10 mouse cellular contexts compared by ENCODE assay signal in the genomic region with DNA sequence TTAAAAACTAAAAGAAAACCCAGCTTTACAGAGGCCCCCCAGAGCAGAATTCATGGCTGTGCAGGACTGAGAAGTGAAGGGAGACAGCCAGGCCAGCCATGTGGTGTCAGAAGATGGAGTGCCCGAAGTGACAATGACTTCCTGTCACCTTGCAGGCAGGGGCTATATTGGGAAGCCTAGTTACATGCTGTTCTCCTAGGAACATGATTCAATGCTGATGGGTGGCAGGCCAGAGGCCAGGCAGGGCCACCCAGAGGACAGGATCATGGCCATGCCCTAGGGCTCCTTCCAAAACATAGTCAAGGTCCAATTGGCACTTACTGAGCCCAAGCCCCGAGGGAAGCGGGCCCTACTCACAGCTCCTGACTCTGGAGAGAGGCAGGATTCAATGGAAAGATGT.
A peak's percentile ranks its signal among the peaks of the same experiment; 100 is the strongest.
DNase-seq lines count a peak whose midpoint lies in the region; TF ChIP-seq lines count a peak whose summit lies in the region.
"Had no signal": no experiment of that assay in that cellular context is flagged by ENCODE, and none has a peak within 500 bp of the region (broad histone marks: within the 10 kb centered on the region; RNA-seq: fewer than 3 reads in every experiment).

No protein-coding gene starts in this region.

- H3K36me3 ChIP-seq in kidney, adult 2 months (ENCODE audit: control insufficient read depth, insufficient read depth, low read length), result no peaks in the 10 kb centered on the region
- H3K36me3 ChIP-seq: embryonic facial prominence, embryonic 13.5 days had no signal

- no peak overlapping the region; the same call in 1 of the 2 replicates for H3K27ac ChIP-seq in kidney, adult 2 months (ENCODE audit: insufficient read depth, low read depth, low read length)
- H3K27ac ChIP-seq: embryonic facial prominence, embryonic 13.5 days had no signal

- 47% methylated on average over 3 of the region's 3 CpGs for WGBS in kidney, adult 2 months

- no peaks in the 10 kb centered on the region for H3K27me3 ChIP-seq in kidney, adult 2 months (replicated peaks; ENCODE audit: control insufficient read depth, insufficient read depth, low read length)
- H3K27me3 ChIP-seq: megakaryocyte, embryonic 14.5 days had no signal

- no peak for TF ChIP-seq CTCF in kidney, adult 2 months (conservative IDR thresholded peaks at IDR 0.05; ENCODE audit: insufficient read depth, insufficient read length, low read depth, low read length)

- H3K4me3 ChIP-seq in kidney, adult 2 months (ENCODE audit: insufficient read depth, low read depth, low read length), result no peak overlapping the region
- H3K4me3 ChIP-seq: embryonic facial prominence, embryonic 13.5 days; megakaryocyte, embryonic 14.5 days had no signal

- intact Hi-C loops in heart, postnatal 25 days (cut with DNase I), result no loop called here

- peaks cover 35% of the 10 kb centered on the region for H3K4me1 ChIP-seq in kidney, adult 2 months (ENCODE audit: control insufficient read depth, insufficient read depth, low read length)

- peak; percentile 76 for DNase-seq in kidney, adult 2 months
- no peak for DNase-seq in kidney, postnatal 14 days
- peak; percentile 77 for DNase-seq in adrenal gland, postnatal 14 days
- DNase-seq in heart, adult 11 months, result peak; percentile 99
- DNase-seq in heart, postnatal 25 days (ENCODE audit: low spot score), result peak; percentile 65
- no peak for DNase-seq in Muller cell, postnatal 12 days (ENCODE audit: inconsistent ontology term)
- DNase-seq in right cerebral cortex, postnatal 36 days (ENCODE audit: low spot score in 2 of 2), result no peak
- no peak for DNase-seq in ovary, postnatal 10 days (ENCODE audit: low spot score)

- TF ChIP-seq POLR2A in kidney, adult 2 months (IDR thresholded peaks at IDR 0.05; ENCODE audit: low read depth, low read length), result no peak

Comparison
In these comparisons a context has a peak if more than half of its experiments do, and no peak if none do; other contexts are left out.
1. DNase-seq: peak in kidney, adult 2 months (single experiment), adrenal gland, postnatal 14 days (single experiment), heart, adult 11 months (single experiment) and heart, postnatal 25 days (single experiment); none in kidney, postnatal 14 days (single experiment), Muller cell, postnatal 12 days (single experiment), right cerebral cortex, postnatal 36 days (0 of 2) and ovary, postnatal 10 days (single experiment).